Mouse (Mus musculus) monocyte, adult 2 months (primary cell): ENCODE measurements around the gene Gm156.
"Not testable (repeated sequence)": the region's sequence is repeated elsewhere in the genome, so short reads cannot be mapped to it uniquely, and the experiment has no call there.

Experiments used
- DNase-seq, 2 experiments: peaks; one replicate each; pipeline ENCODE4 v3.0.0; 2022; ENCODE audit warnings: low spot score in 2 of 2, low read depth in 1 of 2

Gene Gm156

DNA sequence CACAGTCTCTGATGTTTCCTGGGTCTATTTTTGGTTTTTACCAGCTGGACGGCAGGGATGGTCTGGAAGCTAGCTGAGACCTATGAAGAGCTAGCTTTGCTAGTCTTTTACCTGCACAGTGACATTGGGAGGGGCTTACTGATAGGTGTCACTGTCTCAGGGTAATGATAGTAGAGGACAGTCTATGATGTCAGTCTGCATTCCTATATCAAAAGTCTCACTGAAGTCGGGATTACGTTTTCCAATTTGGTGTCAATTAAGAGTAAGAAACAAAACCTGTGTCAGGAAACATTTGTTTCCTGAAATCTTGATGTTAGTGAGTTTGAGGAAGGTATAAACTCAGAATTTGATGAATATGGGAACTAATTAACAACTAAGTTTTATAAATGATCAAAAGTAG is at the start of gene Gm156:
Gene Gm156, minus strand, starts transcription at position 101 of the 400 bp plus-strand sequence.
- not testable (repeated sequence) for DNase-seq

GRCm38 (mm10) chr6:129825559-129825958 is 41.5 kb upstream of the Gm156 start:
- no peak for DNase-seq

- no peak for DNase-seq
Observed at GRCm38 (mm10) chr6:129824004-129824403, 39.9 kb upstream of the Gm156 start.

DNA sequence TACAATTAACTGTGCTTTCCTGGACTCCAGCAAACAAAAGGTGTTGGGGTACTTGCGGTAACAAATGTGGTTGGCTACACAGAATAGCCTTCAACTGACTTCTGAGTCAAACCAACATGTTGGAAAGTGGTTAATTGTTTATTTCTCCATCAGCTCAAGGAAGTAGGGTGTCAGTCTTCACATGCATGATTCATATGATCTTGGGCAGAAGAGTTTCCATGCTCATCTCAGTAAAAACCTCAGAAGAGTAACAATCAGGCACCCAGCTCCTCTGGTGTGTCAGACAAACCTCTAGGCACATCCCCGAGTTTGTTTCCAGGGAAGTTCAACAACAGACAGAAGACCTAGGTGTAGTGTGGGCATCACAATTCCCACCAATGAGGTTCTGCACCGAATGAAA is 33.7 kb upstream of the Gm156 start:
- no peak for DNase-seq

GRCm38 (mm10) chr6:129747654-129748032 is 36.4 kb downstream of the Gm156 start:
- peak; percentile 5 to 13 for DNase-seq

GRCm38 (mm10) chr6:129747016-129747653 is 36.9 kb downstream of the Gm156 start:
- peak; percentile 27 to 33 for DNase-seq

DNA sequence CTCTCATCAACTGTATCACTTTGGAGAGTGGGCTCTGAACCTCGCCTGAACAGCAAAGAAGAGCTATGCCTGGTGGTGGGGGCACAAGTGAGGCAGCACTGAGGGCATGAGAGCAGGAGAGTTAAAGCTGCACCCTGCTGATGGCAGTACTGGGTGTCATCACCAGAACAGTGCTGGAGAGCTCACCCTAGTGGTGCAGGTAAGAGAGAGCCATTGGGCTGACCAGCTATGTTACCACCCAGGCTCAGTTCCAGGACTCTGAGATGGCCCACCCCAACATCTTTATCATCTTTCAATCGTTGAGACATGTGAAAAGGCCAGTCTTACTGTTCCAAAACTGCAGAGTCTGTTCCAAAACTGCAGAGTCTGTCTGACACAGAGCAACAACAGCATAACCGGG is 37.9 kb downstream of the Gm156 start:
- no peak for DNase-seq

GRCm38 (mm10) chr6:129740069-129740721 is 43.9 kb downstream of the Gm156 start, which contains the start of gene Klri2:
Gene Klri2 (minus strand): TSS chr6:129740484.
- DNase-seq: no peak

DNA sequence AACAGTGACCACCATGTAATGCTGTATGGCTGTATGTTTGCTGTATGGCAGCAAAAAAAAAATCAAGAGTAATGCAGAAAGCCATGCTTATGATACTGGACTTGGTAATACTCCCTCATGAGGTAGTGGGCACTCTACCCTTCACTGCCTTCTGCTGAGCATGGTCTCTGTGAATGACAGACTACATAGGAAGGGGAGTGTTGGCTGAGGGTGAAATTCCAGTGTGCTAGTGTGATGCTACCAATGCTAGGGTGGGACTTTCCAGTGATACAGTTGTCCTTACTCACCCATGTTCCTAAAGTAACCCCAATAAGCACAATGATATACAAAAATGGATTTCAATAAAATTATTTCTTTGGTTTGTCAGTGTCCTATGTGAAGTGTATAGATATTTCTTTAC is 47.7 kb downstream of the Gm156 start:
- DNase-seq: no peak

DNA sequence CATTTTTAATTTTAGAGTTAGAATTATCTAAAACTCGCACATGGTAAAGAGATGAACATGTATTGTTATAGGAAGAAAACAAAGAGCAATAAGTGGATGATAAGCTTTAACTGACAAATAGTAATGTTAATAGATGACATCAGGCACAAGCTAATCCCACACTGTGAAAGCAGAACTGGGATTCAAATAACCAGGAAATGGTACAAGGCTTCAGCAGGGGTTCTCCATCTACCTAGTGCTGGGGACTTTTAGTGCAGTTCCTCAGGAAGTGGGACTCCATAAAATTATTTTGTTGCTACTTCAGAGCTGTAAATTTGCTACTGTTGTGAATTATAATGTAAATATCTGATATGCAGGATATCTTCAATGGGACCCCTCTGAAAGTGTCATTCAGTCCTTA is 56.8 kb downstream of the Gm156 start:
- DNase-seq: no peak

- DNase-seq: no peak
Observed at GRCm38 (mm10) chr6:129721390-129721789, 62.7 kb downstream of the Gm156 start.

DNA sequence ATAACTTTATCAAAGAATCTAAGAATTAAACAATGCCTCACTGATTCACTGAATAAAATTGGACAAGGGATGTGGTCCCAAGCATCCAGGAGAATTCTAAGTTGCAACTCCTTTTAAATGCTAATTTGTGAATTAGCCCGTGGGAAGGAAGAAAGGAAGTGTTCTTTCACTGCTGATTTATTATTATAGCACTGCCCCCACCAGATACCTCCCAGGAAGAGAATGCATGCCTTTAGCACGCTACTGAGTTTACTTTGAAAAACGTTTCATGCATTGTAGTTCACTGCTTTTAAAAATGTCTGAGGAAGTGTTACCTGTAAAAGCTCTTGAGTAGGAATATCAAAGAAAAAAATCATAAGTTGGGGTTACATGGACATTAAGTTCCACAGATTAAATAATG is 63.6 kb downstream of the Gm156 start:
- DNase-seq: no peak

- DNase-seq: no peak
Observed at GRCm38 (mm10) chr6:129717032-129717431, 67.0 kb downstream of the Gm156 start, which contains the start of gene Klri1. Gene Klri1 (minus strand): TSS chr6:129717132.
